Mouse (Mus musculus) liver, postnatal 0 days (tissue): ENCODE data around the gene Sdccag8.

Experiments used
- CTCF ChIP-seq: sonication (generic); IDR thresholded peaks from 2 replicates; pipeline ENCODE4 v1.5.1; 2016; ENCODE audit warnings: antibody characterized with exemption, low read depth
- EP300 ChIP-seq: IDR thresholded peaks from 2 replicates; pipeline ENCODE4 v1.6.1; 2016; ENCODE audit warnings: antibody characterized with exemption, low read depth, mild to moderate bottlenecking

DNA sequence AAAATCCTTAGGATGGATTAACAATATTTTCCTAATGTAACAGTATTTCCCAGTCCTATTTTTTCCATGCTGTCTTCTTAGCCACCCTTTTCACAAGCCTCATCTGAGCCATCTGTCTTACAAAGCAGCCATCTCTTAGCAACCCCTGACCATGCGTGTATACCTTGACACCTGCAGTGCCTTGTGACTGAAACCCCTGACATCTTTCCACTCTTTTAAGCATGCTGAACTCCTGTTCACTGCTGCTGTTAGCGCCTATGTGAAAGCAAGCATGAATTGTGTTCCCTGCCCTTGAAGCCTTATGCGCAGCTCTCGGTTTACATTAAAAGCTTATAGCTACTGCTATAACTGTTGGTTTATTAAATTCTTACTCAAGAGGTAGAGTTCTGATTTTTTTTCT, 10.6 kb downstream of the Sdccag8 start:
- no peak for TF ChIP-seq CTCF
- no peak for TF ChIP-seq EP300
